Mouse (Mus musculus) lung, postnatal 0 days (tissue): ENCODE measurements at regions not wholly inside any gene's neighbourhood (a gene's known extent, or its start where the extent isn't known, plus 50 kb on each side); places are given as distances from the start of the nearest gene placed in this dataset.

Experiments used
- ATAC-seq: fragments of 200-750 bp; cut with Nextera tagmentation; 2 replicates; pipeline ENCODE4 v1.8.0; 2017; ENCODE audit warnings: moderate library complexity
- DNase-seq: peaks from one replicate; pipeline ENCODE4 v3.0.0-alpha.2; 2016; ENCODE audit warnings: low spot score
- H3K27ac ChIP-seq: fragments of 300-500 bp; sonication (generic); 2 replicates; pipeline ENCODE4 v1.5.1; 2014; ENCODE audit warnings: antibody characterized with exemption, mild to moderate bottlenecking, low read length, mixed read lengths
- H3K27me3 ChIP-seq: fragments of 300-500 bp; sonication (generic); replicated peaks from 2 replicates; pipeline ENCODE4 v1.6.1; 2014; ENCODE audit warnings: low read length, mixed read lengths; ENCODE audit not compliant: insufficient read depth
- H3K36me3 ChIP-seq: fragments of 300-500 bp; sonication (generic); 2 replicates; pipeline ENCODE4 v1.6.1; 2014; ENCODE audit warnings: low read length, mixed read lengths; ENCODE audit not compliant: insufficient read depth
- H3K4me1 ChIP-seq: fragments of 300-500 bp; sonication (generic); 2 replicates; pipeline ENCODE4 v1.6.1; 2014; ENCODE audit warnings: antibody characterized with exemption, low read depth, low read length, mixed read lengths; ENCODE audit not compliant: insufficient read depth
- H3K4me2 ChIP-seq: fragments of 300-500 bp; sonication (generic); replicated peaks from 2 replicates; pipeline ENCODE4 v1.6.1; 2014; ENCODE audit warnings: low read depth, mild to moderate bottlenecking, low read length, moderate library complexity, mixed read lengths
- H3K4me3 ChIP-seq: fragments of 300-500 bp; sonication (generic); 2 replicates; pipeline ENCODE4 v1.5.1; 2014; ENCODE audit warnings: low read depth, low read length
- H3K9ac ChIP-seq: fragments of 300-500 bp; sonication (generic); replicated peaks from 2 replicates; pipeline ENCODE4 v1.6.1; 2014; ENCODE audit warnings: low read depth, mild to moderate bottlenecking
- H3K9me3 ChIP-seq: fragments of 300-500 bp; sonication (generic); 2 replicates; pipeline ENCODE4 v1.6.1; 2016; ENCODE audit warnings: low read length, mixed read lengths
- CTCF ChIP-seq: IDR thresholded peaks from 2 replicates; pipeline ENCODE4 v1.5.1; 2016; ENCODE audit warnings: antibody characterized with exemption, mild to moderate bottlenecking
- EP300 ChIP-seq: IDR thresholded peaks from 2 replicates; pipeline ENCODE4 v1.6.1; 2016; ENCODE audit warnings: antibody characterized with exemption, mild to moderate bottlenecking, control low read depth
- WGBS: fragments of 180-500 bp; shearing (Covaris S2); extraction: QIAGEN DNeasy Blood & Tissue Kit; methylation state at CpG from one replicate; pipeline ENCODE4 v1.1.7; 2014; 5-methylcytosine and 5-hydroxymethylcytosine counted together

GRCm38 (mm10) chr3:34909350-34909749 is 259.1 kb downstream of the Sox2 start:
- ATAC-seq (no peak), DNase-seq (peak; percentile 6)
- Histone ChIP-seq H3K27me3 (0 out of 2 replicates have a peak, but pooled peaks cover 3% of the 10 kb centered on the region), H3K4me2 (no peak overlapping the region), H3K36me3 (no peaks in the 10 kb centered on the region), H3K9ac (no peak overlapping the region), H3K4me1 (no peaks in the 10 kb centered on the region), H3K4me3 (no peak overlapping the region), H3K27ac (no peak overlapping the region), H3K9me3 (no peaks in the 10 kb centered on the region)
- WGBS: 43% methylated on average over 3 of the region's 3 CpGs
- TF ChIP-seq EP300 (no peak), CTCF (no peak)

DNA sequence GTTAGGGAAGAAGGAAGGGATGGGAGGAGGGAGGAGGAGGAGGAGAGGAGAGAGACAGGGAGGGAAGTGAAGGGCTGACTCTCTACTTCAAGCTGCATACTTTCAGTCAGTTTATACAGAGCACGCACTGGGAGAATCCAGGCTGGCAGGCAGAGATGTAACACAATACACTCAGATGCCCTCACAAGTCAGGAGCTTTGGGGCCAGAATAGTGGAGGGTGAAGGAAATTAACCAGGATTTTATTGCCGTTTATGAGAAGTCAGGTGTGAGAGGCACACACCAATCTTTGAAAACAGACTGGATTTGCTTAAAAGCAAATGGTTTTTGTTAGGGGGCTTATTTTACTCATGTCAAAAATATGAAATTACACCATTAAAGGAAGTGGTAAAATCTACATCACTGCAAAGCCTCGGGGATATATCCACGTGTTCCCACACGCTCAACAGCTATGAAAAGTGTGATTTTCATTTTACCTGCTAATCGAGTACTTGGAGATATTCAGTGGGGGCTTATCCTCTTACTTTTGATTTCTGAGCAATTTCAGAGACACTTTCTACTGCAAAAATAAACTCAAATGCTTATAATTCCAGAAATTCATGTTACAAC is 268.2 kb downstream of the Sox2 start:
- no peak overlapping the region for H3K27ac ChIP-seq
- H3K4me3 ChIP-seq: no peak overlapping the region
- no peak for DNase-seq
- no peak for ATAC-seq
- H3K27me3 ChIP-seq: no peaks in the 10 kb centered on the region
- no peak overlapping the region for H3K9ac ChIP-seq
- TF ChIP-seq CTCF (no peak), EP300 (no peak)
- H3K9me3 ChIP-seq: no peaks in the 10 kb centered on the region
- no peaks in the 10 kb centered on the region for H3K4me1 ChIP-seq
- H3K36me3 ChIP-seq: no peaks in the 10 kb centered on the region
- no peak overlapping the region for H3K4me2 ChIP-seq
- WGBS: 52% methylated on average over 6 of the region's 6 CpGs

- WGBS: 76% methylated on average over 5 of the region's 5 CpGs
- no peak for ATAC-seq
- TF ChIP-seq CTCF: no peak
- no peak for TF ChIP-seq EP300
Measured at GRCm38 (mm10) chr3:34920497-34920896, 270.3 kb downstream of the Sox2 start.

GRCm38 (mm10) chr3:34949867-34950266 is 299.7 kb downstream of the Sox2 start:
- TF ChIP-seq CTCF: no peak
- no peak for TF ChIP-seq EP300
- no peak overlapping the region for H3K9ac ChIP-seq
- H3K4me3 ChIP-seq: no peak overlapping the region
- no peak overlapping the region for H3K4me2 ChIP-seq
- WGBS: 16% methylated on average over 3 of the region's 3 CpGs
- H3K36me3 ChIP-seq: no peaks in the 10 kb centered on the region
- H3K4me1 ChIP-seq: no peaks in the 10 kb centered on the region
- H3K27me3 ChIP-seq: no peaks in the 10 kb centered on the region
- DNase-seq (no peak), ATAC-seq (no peak)
- H3K27ac ChIP-seq: no peak overlapping the region
- H3K9me3 ChIP-seq: no peaks in the 10 kb centered on the region

More at GRCm38 (mm10) chr3:34920497-34920896, 270.3 kb downstream of the Sox2 start:
- no peaks in the 10 kb centered on the region for H3K9me3 ChIP-seq
- no peak for DNase-seq
- H3K36me3 ChIP-seq: no peaks in the 10 kb centered on the region
- H3K4me3 ChIP-seq: no peak overlapping the region
- no peak overlapping the region for H3K4me2 ChIP-seq
- no peak overlapping the region for H3K9ac ChIP-seq
- H3K27ac ChIP-seq: no peak overlapping the region
- no peaks in the 10 kb centered on the region for H3K4me1 ChIP-seq
- H3K27me3 ChIP-seq: no peaks in the 10 kb centered on the region

DNA sequence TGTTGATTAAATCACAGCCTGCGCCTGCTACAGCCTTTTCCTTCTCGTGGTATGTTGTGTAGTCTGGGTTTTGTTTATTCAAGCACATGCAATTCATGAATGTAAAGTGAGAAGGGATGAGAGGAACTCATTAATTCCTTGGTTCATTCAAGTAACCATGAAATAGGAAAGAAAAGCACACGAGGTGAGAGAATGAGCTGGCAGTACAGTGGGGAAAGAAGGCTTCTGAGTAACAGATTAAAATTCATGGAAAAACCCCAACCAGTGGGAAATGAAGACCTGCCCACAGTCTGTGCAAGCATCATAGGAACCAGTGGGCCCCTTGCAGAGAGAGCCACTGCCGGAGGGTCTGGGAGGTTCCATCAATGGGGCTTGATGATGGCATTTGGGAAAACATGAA is 306.0 kb downstream of the Sox2 start:
- Histone ChIP-seq H3K36me3 (no peaks in the 10 kb centered on the region), H3K4me1 (no peaks in the 10 kb centered on the region), H3K27ac (no peak overlapping the region), H3K9ac (no peak overlapping the region), H3K4me3 (no peak overlapping the region), H3K4me2 (no peak overlapping the region), H3K9me3 (no peaks in the 10 kb centered on the region), H3K27me3 (no peaks in the 10 kb centered on the region)
- ATAC-seq (no peak), DNase-seq (no peak)
- WGBS: 61% methylated on average over 4 of the region's 4 CpGs
- no peak for TF ChIP-seq CTCF
- no peak for TF ChIP-seq EP300

- ATAC-seq: no peak
- DNase-seq: no peak
- Histone ChIP-seq H3K36me3 (no peaks in the 10 kb centered on the region), H3K4me3 (no peak overlapping the region), H3K4me1 (no peaks in the 10 kb centered on the region), H3K27me3 (no peaks in the 10 kb centered on the region), H3K4me2 (no peak overlapping the region), H3K27ac (no peak overlapping the region), H3K9ac (no peak overlapping the region), H3K9me3 (no peaks in the 10 kb centered on the region)
- 36% methylated on average over 19 of the region's 19 CpGs for WGBS
- no peak for TF ChIP-seq EP300
- TF ChIP-seq CTCF: no peak
Measured at GRCm38 (mm10) chr3:34959044-34959521, 308.9 kb downstream of the Sox2 start.
